Mouse (Mus musculus) adrenal gland (tissue): ENCODE results near the gene AC192777.2.
"Not testable (repeated sequence)": the region's sequence is repeated elsewhere in the genome, so short reads cannot be mapped to it uniquely, and the experiment has no call there.

Experiments used
- intact Hi-C: fragments of 180-260 bp; cut with DNase I; formaldehyde crosslinking; loops from one replicate; pipeline ENCODE4 v1.15.1; 2025
- long read RNA-seq, 2 experiments: library from polyadenylated mRNA; unstranded; transcript quantifications; one replicate each; pipeline ENCODE4 v2.0.0; 2020; ENCODE audit warnings: borderline replicate concordance in 1 of 2; ENCODE audit not compliant: insufficient replicate concordance in 1 of 2
- microRNA-seq, 2 experiments: library from miRNA; unstranded; fragments of <30 nt; microRNA quantifications; one replicate each; pipeline ENCODE4; 2019

AC192777.2 gene
- long read RNA-seq, experiment 1: 0 reads
- long read RNA-seq, experiment 2: 0 reads

- intact Hi-C loops: not testable (repeated sequence)
Observed at GRCm38 (mm10) chr17:40095150-40095549, at the start of gene AC192777.2. AC192777.2 (plus strand) TSS chr17:40095450.

GRCm38 (mm10) chr17:40116172-40116571 lies 20.9 kb downstream of the AC192777.2 start:
- intact Hi-C loops: not testable (repeated sequence)

GRCm38 (mm10) chr17:40116877-40117276 lies 21.6 kb downstream of the AC192777.2 start:
- intact Hi-C loops: not testable (repeated sequence)

Small RNA genes within 50 kb of the gene (microRNA-seq; reads per million reads assigned to microRNA genes)
- 0 reads per million in 2 experiments for gene Gm26376
